Mouse (Mus musculus): ENCODE data around the gene Hecw2.

DNA sequence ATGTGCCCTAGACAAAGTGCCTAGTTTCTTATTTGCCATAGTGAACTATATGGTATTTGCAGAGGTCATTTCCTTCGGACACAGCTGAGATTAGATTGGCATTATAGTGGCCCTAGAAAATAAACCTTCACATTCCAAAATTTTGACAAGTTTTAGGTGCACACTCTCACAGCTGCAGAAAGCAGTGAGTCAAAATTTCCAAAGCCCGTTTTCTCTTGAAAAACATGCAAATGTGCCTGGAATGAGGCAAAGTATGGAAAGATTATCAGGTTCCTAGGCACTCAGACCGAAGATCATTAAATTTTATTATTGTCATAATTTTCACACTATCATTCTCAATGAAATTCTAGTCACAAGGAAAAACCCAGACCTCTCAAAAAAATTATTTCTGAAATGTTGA is 334.4 kb downstream of the Hecw2 start:
- no peak for TF ChIP-seq POLR2A (IDR thresholded peaks at IDR 0.05; ENCODE audit: control insufficient read depth, low read depth, low read length)
- no peak for TF ChIP-seq CTCF (IDR thresholded peaks at IDR 0.05; ENCODE audit: control insufficient read depth, insufficient read depth, insufficient replicate concordance, low read depth, low read length)

Measured in testis, adult 2 months (tissue).